Mouse (Mus musculus): ENCODE results near the gene Gdf15. TPM values are rescaled to one million over a fixed set of nuclear protein-coding genes. Genes with fewer than 3 reads are reported as not detected.

The Gdf15 gene
- 1.2 and 1.4 TPM in 2 replicates for polyA plus RNA-seq (2015; fragmentation: Nextera tagmentation; extraction: Ambion mirVana)

DNA sequence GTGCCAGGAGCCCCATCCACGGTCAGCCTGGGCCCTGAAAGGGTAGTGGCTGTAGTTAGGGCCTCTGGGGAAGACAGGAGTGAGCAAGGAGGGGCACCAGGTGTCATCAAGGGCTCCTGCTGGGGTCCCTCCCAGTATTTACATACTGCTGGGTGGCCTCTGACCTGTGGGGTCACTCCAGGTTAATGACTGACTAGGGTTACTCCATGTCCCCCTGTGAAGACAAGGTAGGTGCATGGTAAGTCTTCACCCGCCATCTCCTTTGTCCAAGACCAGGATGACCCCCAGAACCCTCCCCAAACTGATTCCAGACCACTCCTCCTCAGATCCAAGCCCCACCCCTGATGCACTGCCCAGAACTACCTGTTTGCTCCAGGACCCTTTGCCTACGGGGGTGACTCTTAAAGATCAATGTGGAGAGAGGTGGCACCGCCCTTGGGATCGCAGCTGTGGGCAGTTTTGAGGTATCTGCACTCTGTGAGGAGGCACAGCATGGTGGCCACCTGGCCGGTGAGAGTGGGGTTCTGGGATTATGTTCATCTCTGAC is at the start of gene Gdf15:
Gdf15 (minus strand) TSS at position 111 of the 547 bp plus-strand sequence.
- no peak for DNase-seq (ENCODE audit: low spot score)

- no peak for DNase-seq (ENCODE audit: low spot score)
These were observed 49.2 kb upstream of the Gdf15 start for GRCm38 (mm10) chr8:70681410-70681809.

- no peak for DNase-seq (ENCODE audit: low spot score)
These were observed 47.8 kb upstream of the Gdf15 start for GRCm38 (mm10) chr8:70680039-70680438.

- DNase-seq (ENCODE audit: low spot score): no peak
These were observed 47.1 kb upstream of the Gdf15 start for GRCm38 (mm10) chr8:70679404-70679803.

DNA sequence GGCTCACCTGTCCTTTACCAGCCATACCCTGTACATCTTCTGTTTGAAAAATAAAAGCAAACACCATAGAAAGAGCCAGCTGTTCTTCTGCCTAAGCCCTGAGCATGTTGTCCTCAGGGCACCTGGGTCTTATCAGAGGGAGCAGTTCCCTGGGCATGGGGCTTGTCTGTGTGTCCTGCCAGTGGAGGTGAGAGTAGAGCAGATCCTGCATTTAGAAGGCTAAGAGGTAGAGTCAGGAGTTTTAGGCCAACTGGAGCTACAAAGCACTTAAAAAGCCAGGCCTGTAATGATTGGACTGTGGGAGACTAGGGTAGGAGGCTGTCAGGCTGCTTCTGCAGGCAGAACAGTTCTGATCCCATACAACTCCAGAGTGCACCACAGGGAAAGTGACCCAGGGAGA is 46.4 kb upstream of the Gdf15 start:
- DNase-seq (ENCODE audit: low spot score): no peak

GRCm38 (mm10) chr8:70677451-70678080 is 45.3 kb upstream of the Gdf15 start:
- DNase-seq (ENCODE audit: low spot score): no peak

DNA sequence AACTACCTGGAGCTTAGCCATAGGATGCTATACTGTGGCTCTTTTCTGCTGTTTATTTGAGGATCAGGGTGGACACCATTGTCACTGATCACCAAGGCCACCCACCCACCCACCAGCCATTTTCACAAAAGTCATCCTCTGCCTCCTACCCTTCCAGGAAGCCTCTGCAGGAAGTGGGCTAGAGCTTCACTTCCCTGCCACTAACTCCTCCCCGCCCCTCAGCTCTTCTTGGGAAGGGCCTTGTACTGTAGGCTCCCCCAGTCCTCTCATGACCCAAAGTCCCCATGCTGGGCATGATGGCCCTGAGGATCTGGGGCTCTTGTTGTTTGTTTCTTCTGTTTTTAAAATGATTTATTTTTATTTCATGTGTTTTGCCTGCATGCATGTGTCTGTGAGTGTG is 43.1 kb upstream of the Gdf15 start:
- DNase-seq (ENCODE audit: low spot score): peak; percentile 78

DNA sequence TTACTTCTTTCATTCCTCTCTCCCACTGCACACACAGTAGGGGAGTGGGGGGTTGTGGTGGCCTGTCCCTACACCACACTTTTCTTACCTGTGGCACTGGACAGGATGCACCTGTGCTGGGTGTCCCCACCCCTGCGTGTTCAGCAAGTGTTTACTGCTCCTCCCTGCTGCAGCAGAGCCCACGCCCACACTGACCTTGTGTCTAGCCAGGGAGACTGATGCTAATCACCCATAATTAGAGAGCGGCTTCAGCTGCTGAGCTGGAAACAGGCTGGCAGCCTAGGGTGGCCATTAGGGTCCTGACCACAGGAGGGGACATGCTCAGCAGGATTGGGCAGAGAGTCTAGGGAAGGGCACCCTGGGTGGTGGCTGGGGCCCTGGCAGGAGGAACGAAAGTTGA is 42.5 kb upstream of the Gdf15 start:
- DNase-seq (ENCODE audit: low spot score): no peak

DNA sequence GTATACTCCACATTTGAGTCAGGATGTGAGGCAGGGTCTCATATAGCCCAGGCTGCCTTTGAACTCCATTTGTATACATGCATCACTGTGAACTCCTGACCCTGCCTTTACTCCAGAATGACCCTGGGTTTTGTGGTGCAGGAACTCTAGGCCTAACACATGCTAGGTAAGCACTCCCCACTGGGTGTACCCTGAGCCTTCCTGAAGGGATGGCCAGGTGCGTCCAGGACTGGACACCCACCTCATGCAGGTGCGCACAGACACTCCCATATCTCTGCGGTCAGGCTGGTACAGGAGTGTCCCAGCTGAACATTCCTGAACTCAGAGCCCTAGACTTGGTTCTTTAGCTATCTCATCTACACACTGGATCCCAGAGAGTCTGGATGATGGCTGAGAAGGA is 41.9 kb upstream of the Gdf15 start:
- DNase-seq (ENCODE audit: low spot score): no peak

DNA sequence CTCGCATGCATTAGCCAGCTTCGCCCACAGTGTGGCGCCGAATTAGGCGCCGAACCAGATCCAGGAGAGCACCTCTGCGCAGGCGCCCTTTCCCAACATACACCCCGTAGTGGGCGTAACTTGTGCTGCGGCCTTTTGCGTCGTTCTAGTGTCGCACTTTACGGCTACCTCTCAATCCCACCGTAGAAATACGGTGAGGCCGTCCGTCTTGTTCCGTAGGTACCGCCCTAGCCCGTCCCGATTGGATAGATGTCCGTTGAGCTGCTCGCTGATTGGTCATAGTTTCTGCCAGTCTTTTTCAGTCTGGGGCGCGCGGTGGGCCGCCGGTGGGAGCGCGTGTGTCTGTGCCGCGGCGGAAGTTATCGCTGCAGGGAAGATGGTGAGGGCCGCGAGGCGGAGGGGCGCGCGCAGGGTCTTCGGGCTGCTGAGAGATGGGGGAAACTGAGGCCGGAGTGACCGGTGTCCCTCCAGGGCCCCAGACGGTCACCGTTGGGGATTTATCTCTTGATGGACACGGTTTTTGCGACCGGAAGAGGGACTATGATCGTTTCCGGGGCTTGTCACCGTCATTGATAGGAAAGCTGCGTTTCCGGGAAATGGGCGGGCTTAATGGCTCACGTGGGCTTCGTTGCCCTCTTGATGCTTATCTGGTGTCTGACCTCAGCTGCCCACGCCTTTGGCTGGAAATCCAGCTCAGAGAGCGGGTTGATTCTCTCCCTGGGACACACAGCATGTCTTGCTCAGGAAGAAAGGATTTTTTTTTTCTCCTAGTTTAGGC is 41.0 kb upstream of the Gdf15 start, which contains the start of gene Lsm4:
Lsm4 (plus strand) TSS at position 170 of the 778 bp plus-strand sequence.
- peak; percentile 100 for DNase-seq (ENCODE audit: low spot score)

DNA sequence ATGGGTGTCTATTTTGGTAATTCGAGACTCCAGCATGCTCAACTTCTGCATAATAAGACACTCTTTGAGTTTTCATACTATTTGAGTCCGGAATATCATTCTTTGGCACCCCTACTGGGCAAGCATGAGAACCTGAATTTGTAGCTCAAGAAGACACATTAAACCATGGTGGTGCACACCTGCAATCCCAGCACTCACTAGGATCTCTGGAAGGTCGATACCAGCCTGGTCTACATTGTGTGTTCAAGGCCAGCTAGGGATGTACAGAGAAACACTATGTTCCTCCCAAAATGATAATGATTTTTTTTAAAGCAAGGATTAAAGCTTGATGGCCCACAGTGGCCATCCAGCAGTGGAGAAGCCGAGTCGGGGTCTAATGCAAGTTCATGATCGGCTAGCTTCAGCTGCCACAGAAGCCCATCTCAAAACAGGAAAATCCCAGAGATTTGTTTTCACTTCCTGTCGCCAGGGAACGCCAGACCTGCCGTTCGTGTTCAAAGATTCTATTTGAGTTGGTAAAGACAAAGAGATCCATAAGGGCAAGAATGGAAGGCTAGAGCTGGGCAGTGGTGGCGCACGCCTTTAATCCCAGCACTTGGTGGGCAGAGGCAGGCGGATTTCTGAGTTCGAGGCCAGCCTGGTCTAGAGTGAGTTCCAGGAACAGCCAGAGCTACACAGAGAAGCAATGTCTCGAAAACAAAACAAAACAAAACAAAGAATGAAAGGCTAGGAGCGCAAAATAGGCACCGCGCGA is 40.2 kb upstream of the Gdf15 start:
- no peak for DNase-seq (ENCODE audit: low spot score)

DNA sequence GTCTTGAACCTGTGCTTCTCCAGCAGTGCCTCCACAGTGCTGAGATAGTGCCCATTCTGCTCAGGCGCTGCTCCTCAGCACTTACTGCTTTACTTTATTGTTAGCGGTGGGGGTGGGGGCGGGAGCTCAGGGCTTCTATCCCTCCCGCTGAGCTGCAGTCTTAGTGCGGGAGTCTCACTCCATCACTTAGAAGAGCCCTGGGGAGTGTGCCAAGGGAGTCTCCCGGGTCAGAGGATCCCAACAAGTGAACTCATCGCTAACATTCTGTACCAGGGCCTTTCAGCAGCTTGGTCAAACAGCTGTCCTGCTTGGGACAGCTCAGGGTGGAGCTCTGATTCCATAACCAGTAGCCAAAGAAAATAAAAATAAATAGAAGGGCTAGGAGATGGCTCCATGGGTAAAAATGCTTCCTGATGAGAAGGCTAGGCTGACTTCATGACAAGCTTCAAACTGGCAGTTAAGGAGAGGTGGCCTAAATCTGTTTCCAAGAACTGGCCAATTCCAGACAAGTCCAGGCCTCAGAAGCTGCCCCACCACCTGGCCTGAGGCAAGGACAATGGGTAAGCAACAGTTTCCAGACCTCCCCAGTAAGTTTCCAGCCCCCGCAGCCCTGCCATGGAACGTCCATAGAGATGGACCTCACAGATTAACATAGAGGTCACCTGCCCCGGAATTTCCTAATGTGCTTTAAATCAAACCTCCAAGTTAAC is 39.5 kb upstream of the Gdf15 start:
- DNase-seq (ENCODE audit: low spot score): no peak

DNA sequence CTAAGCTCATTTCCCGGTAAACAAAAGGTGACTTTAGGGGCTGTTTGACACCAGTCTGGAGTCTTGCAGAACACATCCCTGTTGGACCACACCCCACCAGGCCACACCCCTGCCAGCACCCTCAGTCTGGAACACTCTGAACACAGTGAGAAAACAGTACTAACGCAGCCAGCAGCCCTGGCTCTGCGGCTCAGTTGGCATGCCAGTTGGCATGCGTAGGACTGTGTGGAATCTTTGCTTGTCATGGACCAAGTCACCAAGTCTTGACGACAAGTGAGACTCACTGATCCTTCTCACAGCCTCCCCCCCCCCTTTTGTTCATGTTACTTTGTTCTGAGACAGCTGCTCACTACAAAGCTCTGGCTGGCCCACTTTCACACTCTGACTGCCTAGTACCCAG is 34.8 kb upstream of the Gdf15 start:
- DNase-seq (ENCODE audit: low spot score): peak; percentile 76

GRCm38 (mm10) chr8:70665599-70665998 is 33.3 kb upstream of the Gdf15 start:
- DNase-seq (ENCODE audit: low spot score): no peak

GRCm38 (mm10) chr8:70664631-70665030 is 32.4 kb upstream of the Gdf15 start:
- no peak for DNase-seq (ENCODE audit: low spot score)

DNA sequence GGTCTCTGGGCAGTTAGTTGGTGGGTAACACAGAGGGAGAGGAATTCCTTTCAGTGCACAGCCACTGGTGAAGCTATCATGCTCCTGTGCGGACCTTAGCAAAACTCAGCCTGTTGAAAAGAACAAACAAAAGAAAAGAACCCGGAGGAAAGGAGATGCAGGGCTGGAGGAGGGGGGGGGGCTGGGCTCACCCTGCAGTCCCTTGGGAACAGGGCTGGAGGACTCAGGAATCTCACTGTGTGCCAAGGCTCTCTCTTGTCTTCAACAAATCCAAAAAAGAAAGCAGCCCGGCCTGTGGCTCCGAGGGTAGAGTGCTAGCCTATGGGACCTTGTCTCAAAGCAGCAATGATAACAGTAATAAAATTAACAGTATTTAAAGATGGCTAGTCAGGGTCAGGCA is 31.4 kb upstream of the Gdf15 start:
- no peak for DNase-seq (ENCODE audit: low spot score)

DNA sequence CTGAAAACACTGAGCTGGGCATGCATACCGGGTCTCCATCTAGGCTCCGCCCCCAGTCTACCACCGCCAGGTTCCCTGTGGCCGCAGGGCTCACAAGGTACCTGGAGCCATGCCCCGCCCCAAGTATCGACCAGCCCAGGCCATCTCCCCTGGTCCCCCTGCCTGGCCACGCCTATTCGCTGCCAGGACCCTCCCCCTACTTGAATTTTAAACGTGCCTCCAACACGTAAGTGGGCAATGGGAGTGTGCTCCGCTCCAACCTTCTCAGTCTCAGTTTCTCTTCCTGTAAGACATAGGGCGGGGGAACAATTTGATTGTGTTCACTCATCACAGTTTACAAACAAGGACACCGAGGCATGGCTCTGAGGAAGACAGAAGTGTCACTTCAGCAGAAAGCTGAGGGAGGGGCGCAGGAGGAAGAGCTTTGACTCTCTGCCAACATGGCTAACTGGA is 28.0 kb upstream of the Gdf15 start, which contains the start of gene Pgpep1:
Pgpep1 (minus strand) TSS at position 116 of the 453 bp plus-strand sequence.
- peak; percentile 45 for DNase-seq (ENCODE audit: low spot score)

DNA sequence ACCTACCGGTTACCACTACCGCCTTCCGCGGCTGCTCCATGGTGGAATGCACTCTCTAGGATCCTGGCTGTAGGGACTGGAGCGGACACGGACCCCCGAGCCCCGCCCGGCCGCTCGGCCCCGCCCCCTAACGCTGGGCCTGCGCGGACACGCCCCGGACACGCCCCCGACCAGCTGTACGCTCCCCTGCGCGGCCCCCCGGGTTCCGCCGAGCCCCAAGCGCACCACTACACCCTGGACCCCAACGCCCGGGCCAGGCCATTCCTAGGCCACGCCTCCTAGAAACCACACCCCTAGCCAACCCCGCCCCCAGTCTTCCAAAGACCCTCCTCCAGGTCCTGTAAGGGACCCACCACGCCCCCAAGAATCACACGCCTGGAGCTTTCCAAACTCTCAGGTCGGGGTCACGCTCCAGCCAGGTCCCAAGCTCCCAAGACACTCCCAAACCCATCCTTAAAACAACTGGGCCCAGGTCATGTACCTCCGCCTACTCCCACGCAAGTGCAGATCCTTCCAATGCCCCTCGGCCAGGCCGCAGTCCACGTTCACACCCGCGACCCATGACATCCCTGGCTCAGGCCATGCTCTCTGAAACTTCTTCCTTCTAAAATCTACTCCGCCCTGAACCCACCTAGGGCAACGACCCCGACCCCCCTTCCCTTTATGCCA is 27.5 kb upstream of the Gdf15 start:
- DNase-seq (ENCODE audit: low spot score): peak; percentile 88

- DNase-seq (ENCODE audit: low spot score): no peak
These were observed 26.8 kb upstream of the Gdf15 start for GRCm38 (mm10) chr8:70658897-70659603.

- DNase-seq (ENCODE audit: low spot score): no peak
These were observed 25.5 kb upstream of the Gdf15 start for GRCm38 (mm10) chr8:70657739-70658138.

Data from thymus, postnatal 0 days (tissue).